Mouse (Mus musculus) thymus, postnatal 14 days (tissue): Measurements from ENCODE around the gene Dpysl4.

ENCODE experiments used
- DNase-seq: peaks from one replicate; pipeline ENCODE4 v3.0.0; 2021

Dpysl4 gene

DNA sequence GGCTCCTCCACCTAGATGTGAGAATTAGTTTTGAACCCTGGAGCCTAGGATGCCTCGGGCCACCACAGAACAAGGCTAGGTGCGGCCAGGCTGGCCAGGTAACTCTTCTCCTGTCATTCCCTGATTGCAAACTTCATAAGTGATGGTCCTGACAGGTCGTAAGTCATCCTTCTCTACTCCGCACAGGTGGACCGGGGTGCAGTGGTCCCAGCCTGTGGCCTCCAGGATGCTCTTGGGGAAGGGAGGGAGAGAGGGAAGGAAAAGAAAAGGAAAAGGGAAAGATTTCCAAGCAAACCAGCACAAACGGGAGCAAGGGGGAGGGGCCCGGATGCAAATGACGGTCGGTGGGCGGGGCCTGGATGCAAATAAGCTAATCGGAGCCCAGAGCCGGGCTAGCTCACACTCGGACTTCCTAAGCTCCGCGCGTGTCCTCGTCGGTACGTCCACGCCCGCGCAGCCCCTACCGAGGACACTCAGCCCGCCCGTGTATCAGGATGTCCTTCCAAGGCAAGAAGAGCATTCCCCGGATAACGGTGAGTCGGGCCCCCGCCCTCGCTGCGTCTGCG, at the start of gene Dpysl4:
Gene Dpysl4, plus strand, starts transcription at position 373 of the 566 bp plus-strand sequence.
- no peak for DNase-seq

DNA sequence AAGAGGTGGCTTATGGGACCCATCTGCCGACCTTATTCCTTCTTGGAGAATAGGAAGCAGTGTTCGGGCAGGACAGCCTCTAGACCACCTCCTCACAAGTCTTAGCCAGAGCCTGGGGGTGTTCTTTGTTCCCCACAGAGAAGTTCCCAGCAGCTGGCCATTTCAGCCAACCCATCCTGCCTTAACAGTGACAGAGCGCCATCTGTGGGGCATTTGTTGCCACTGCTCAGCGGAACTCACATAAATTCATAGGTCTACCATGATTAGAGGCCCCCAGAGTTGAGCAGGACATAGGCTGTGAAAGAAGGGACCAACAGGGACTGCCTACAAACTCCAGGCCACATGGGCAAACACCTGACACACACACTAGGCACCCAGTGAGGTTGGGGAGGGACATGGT, 22.4 kb upstream of the Dpysl4 start:
- peak; percentile 7 for DNase-seq

DNA sequence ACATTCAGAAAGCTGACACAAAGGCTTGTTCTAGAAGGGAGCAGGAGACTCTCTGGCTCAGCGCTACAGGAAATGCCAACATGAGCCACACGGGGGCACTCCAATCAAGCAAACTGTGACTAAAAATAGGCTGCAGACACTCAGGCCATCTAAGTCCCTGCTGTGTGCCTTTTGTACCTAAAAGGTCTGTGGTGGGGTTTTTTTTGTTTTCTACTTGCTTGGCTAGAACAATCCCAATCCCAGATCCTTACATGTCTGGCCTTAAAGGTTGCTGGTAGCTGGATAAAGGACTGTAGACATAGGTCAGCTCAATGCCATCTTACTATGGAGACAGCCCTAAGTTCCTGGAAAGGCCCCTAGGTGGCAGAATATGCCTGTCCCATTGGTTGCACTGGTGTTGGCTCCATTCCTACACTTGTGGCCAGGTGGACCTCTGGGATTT, 17.6 kb upstream of the Dpysl4 start:
- DNase-seq: peak; percentile 45

DNA sequence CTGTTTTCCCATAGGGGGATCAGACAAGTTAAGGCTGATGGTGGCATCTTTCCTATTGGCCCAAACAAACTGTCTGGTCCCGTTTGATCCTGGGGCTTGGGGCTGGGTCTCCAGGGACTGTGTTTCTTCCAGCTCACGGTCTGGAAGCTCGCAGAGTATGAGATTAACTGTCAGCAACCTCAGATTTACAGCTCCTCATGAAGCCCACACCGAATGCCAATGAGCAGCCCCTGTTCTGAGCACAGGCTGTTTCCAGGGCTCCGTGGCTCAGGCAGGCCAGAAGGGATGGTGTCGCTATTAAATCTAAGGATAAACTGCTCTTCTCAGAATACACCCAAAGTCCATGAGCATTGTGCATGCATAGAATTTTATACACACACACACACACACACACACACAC, 11.6 kb upstream of the Dpysl4 start:
- DNase-seq: no peak

DNA sequence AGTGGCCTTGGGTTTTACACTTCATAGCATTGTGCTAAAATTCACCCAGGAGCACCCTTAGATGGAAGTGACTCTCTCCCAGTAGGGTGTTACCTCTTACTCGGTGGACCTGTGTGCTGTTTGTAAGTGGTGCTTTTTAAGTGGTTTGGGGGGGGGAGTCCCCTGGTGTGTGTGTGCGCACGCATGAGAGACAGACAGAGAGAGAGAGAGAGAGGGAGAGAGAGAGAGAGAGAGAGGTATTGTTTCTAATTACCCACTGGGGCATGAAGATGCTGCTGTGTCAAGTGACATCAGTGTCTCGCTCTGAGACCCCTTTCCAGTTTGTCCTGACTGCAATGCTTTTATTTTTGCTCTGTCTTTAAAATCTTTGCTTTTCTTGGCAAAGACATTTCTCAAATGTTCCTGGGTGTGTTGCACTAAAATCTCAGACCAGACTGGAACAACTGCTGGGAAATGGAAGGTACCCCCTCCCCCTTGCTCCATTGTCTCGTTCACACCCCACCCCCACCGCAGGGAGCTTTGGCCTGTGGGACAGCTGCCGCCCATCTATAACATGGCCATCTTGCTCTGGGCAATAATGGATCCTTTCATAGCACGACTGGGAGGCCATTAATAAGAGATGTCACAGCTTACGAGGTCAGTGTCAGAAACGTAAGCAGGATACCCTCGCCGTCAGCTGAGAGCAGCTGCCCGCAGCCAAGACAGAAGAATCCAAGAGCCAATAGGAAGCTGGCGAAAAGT, 10.6 kb upstream of the Dpysl4 start:
- DNase-seq: no peak

DNA sequence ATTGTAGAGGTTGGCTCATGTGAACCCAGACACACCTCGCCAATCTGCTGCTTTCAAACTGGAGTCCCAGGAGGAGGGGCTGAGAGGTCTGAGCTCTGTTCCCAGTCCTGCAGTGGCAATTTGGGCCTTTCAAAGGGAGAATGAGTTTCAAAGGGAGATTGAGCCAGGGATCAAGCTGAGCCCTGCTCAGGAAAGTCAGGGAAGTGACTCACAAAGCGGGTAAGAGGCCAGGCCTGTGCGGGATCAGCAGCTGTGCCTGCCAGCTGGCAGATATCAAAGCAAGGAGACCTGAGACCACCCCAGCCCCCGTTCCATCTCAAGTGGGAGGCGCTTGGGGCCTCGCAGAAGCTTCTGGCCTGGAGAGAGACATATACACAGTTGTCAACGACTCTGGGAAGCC, 8.5 kb upstream of the Dpysl4 start:
- no peak for DNase-seq

DNA sequence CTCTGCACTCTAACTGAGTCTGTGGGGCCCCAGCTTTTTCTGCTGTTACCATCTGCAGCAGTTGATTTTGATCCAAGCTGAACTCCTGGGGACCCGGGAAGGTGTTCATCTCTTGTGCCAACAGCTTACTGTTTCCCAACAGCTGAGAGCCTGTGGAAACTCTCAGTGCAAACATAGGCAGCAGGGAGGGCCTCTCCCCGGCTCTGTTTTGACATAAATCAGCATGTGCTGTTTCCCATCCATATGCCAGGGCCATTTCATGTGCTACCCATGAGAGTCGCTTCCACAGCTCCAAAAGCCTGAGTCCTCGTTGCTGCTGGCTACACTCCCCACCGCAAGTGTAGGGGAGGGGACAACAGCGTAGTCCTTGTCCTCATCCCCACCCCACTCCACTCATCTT, 7.6 kb upstream of the Dpysl4 start:
- no peak for DNase-seq

DNA sequence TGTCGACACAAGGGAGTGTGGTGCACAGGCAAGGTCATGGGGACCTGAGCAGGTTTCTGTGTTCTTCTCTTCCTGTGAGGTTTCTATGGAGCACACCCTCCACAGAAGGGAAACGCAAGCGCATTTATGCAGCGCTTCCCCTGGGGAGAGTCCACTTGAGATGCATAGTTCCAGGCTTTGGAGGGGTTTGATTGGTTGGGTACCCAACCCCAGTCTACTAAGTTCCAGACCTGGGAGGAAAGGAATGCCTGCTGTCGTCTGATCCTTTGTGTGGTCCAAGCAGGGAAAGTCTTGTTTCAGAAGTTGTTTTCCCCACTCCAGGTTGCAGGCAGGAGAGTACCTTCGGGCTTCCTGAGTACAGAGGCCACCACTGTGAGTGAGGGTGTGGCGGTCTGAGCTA, 6.7 kb upstream of the Dpysl4 start:
- no peak for DNase-seq

DNA sequence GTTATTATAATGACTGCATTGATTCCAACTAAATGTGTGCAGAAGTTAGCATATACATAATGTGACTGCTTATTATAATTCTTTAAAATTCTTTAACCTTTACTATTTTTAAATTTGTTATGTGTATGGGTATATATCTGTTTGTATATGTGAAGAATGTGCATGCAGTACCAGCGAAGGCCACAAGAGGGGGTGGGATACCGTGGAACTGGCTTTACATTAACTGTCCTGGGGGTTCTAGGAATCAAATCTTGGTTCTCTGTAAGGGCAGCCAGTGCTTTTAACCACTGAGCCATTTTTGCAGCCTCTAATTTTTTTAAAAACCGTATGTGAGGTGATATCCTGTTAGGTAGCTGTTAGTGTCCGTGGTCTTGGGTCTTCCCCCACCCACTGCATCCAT, 5.1 kb upstream of the Dpysl4 start:
- no peak for DNase-seq

DNA sequence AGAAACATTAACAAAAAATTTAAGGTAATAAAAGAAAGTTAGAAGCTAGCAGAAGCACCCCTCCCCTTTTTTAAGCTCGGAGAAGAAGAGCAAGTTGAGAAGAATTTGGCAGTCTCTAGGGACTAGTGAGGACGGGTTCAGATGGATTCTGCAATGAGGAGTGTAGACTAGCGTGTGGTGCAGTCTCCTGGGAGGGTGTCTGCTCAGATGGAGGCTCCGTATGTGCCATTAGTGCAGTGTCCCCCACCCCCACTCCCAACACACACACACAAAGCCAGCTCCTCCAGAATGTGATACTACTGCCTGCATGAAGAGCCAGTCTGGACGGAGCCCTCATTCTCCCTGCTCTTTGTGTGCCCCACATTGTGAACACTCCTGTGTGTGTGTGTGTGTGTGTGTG, 4.6 kb upstream of the Dpysl4 start:
- DNase-seq: no peak

DNA sequence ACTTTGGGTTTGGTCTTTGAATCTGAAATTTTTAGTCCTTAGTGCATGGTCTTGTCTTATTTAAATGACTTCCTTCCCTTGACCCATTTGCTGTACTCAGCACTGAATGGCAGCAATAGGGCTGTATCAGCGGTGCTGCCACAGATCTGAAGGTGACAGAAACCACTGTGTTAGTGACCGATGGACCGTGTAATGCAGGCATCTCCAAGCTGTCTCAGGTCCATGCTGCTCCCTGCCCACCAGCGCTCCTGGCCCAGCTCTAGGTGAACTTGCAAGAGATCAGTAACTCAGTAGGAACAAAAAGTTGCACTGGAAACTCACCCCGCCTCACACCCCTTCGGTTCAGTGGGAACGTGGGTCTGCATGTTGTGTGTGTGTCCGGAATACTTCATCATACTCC, 3.5 kb upstream of the Dpysl4 start:
- DNase-seq: no peak

DNA sequence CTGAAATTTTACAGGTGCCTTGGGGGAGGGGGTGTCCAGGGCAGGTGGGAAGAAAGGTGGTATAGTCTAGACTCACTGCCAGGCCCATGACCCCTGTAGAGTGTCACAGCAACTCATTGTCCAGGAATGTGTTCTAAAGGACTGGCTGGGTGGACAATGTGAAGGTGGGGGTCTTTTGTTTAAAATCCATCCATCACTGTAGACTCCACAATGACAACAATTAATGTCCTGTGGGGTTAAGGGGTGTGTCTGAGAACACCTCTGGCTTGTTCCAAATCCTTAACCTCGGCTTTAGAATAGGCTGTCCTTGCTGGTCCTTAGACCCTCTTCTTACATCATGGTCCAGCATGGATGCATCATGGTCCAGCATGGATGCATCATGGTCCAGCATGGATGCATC, 1.5 kb upstream of the Dpysl4 start:
- no peak for DNase-seq

DNA sequence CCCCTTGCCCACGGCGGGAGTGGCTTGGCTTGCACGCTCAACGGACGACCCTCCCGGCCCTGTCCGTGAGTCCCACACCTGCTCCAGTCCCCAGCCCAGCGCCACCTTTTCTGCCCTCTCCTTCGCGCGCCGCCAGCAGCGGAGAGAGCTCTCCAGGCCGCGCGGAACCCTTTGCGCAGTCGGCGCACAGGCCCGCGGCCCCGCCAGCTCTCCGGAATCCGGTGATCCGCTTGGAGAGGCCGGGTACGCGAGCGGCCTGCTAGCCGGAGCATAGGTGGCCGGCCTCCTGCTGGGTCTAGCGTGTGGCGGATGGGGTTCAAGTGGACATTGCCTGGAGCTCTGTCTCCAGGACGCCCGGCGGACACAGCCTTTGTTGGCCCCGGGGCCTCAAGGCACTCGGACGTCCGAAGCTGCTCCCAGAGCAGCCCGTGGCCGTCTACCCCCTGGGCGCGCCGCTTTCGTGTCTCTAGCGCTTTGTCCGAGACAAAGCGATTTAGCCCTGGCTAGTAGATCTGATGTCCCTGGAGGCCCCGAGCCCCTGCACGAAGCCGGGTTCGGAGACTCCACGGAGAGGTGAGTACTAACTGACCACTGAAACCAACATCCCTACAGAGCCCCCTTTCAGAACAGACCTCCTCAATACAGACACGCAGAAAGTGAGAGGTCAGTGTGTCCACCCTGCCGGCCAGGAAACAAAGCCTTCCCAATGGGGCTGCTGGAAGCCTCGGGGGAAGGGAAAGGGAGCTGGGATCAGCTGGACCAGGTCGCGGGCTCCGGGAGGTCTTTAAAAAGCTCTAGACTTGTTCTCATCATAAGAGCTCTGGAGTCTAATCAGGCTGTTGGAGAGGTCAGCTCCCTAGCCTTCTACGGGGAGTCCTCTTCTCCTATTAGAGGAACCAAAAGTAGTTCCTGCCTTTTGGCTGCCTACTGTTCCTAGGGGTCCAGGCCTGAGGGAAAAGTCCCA, 676 bp downstream of the Dpysl4 start:
- DNase-seq: no peak

DNA sequence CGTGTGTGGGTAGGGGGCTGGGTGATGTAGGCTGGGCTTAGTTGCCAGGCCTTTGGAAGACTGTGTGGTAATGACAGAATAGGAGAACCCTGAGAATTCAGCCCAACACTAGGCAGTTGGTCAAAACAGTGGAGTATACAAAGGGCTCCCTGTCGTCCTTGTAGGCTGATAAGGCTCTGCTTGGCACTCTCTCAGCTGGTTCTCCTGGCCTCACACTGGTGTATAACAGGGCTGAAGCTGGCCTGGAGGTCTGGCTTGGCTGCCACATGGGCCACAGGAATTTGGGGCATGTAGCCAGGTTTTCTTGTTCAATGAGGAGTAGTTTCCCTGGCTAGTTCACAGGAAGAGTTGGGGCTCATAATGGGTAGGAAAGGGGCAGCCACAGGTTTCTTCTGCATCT, 2.0 kb downstream of the Dpysl4 start:
- DNase-seq: no peak

DNA sequence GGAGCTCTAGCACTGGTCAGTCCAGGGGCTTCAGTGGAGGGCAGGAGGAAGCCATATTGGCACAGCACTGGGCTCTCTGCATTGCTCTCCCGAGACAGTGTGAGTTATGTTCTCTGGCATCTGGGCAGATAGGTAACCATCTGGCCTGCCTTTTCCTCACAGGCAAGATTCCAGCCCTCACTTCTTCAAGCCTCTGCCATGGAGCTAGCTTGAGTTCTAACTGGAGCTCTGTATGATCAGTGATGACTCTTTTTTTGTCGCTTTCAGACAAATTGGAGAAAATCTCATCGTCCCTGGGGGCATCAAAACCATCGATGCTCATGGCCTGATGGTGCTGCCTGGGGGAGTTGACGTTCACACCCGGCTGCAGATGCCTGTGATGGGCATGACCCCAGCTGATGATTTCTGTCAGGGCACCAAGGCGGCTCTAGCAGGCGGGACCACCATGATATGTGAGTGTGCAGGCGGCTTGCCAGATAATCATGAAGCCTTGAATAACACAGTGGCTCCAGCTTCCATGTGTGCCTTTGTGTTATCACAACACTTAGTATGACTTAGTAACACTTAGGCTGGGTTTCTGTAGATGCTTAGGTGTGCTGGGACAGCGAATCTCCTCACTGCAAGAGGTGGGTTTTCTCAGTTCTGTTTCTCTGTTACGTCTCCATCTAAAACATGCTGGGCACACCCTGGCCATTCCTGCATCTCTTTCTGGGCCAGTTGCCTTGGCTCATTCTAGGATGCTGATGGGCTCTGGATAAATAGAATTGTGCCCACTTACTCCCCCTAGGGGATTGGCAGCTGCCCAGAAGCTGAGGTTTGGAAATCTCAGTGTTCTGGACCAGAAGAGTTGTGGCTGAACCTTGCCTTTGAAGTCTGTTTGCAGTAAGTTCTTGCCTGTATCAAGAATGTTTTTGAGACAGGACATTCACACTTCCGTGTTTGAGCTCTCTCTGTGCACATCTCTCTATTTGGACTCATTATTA, 4.4 kb downstream of the Dpysl4 start:
- DNase-seq: no peak

DNA sequence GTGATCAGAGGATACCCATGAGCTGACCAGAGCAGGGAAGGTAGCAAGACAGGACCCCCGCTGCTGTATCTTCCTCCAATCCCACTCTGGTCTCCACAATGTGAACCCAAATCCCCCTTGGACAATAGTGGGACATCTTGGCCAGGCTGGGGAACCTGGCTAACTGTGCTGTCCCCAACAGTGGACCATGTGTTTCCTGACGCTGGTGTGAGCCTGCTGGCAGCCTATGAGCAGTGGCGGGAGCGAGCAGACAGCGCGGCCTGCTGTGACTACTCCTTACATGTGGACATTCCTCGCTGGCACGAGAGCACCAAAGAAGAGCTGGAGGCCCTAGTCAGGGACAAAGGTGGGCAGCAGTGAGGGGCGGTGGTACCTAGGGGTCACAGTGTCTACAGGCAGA, 5.9 kb downstream of the Dpysl4 start:
- no peak for DNase-seq

DNA sequence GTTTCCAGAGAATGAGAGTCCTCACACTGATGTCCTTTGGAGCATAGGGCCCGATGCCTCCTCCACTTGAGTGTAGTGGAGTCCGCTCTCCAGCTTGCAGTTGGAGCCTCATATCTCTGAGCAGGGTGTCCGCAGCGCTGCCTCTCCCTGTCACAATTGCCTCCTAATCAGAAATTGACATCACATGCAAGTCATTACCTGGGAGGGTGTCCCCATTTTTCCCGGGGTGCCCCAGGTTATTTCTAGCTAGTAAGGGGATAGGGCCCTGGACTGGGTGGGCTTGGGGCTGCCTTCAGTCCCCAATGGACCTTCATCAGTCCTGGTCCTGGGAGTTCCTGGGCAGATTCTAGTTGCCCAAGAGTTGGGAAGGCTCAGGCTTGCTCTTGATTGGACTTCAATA, 6.9 kb downstream of the Dpysl4 start:
- no peak for DNase-seq

DNA sequence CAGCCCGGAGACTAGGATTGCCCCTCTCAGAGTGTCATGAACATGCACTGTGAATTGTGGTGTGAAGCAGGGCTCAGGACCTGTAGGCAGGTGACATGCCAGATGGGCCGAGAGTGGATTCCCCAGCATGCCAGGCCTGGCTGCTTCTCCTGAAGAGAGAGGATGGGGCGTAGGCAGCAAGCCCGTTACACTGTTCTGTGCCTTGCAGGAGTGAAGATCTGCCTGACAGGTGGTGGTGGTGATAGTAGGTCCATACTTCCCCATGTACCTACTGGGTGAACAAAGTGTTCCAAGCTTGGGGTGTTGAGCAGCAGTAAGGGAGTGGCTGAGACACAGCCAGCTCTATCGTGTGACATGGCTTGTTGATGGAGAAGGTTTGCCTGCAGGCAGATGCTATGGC, 7.3 kb downstream of the Dpysl4 start:
- no peak for DNase-seq

DNA sequence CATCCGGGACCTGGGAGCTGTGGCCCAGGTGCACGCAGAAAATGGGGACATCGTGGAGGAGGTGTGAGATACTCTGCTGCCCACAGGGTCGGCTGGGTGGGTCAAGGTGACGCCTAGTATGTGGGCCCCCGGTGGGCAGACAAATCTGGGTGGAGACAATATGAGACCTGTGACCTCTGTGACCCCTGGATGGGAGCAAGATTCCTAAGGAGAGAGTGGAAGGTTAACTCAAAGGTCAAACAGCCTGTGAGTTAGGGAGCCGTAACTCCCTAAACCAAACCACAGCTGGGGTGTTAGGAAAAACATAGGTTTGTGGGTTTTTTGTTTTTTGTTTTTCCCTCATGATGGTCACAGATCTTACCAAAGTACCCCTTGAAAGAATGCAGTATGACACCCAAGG, 8.0 kb downstream of the Dpysl4 start:
- DNase-seq: no peak

DNA sequence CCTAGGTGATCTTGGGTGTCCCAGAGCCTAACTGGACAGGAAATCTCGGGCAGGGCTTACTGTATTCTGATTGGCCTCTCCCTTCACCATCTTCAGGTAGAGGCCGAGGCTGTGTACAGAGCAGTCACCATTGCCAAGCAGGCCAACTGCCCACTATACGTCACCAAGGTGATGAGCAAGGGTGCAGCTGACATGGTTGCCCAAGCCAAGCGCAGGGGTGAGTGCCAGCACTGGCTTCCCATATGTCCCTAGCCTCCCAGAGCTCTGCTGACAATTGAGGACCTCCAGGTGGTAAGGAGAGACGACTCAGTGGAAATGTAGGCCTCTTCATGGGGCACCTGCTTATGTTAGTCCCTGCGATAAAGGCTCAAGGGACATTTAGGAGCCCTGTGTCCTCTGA, 9.0 kb downstream of the Dpysl4 start:
- no peak for DNase-seq

DNA sequence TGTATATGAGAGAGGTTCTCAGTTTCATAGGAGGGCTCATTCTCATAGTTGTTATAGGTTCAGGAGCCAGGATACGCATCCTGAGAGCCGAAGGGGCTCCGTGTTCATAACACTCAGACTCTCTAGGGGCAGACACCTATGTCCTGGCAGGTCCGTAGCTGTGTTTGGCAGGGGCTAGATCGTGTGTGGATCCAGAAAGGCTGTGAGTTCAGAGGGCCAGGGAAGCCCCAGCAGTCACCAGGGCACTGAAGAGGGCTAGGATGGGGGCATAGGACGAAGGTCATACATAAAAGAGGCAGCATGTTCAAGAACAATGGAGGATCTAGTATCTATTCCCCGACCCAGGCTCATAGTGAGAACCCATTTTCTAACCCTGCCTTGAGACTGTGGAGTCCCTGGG, 9.5 kb downstream of the Dpysl4 start:
- DNase-seq: no peak

DNA sequence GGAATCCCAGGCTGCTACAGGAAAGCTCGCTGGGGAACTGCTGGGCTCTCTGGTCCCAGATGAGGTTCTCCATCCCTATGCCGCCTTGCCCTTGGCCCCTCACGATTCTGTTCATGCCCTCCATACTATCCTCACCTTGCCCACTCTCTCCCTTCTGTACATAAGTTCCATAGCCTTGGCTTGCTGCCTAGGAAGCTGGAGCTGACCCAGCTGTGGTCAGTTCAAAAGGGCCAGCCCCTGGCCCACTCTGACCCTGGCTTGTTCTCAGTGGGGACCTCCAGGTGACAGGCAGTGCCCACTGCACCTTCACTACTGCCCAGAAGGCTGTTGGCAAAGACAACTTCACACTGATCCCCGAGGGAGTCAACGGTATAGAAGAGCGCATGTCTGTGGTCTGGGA, 10.6 kb downstream of the Dpysl4 start:
- DNase-seq: no peak
